Mouse (Mus musculus): ENCODE measurements around the gene Hoxa7.

- no peak for TF ChIP-seq CTCF (IDR thresholded peaks at IDR 0.05; ENCODE audit: low read depth, low read length)
- no peak for TF ChIP-seq POLR2A (IDR thresholded peaks at IDR 0.05; ENCODE audit: borderline replicate concordance, low read depth, low read length)
Observed at GRCm38 (mm10) chr6:52239625-52240388, 18.2 kb upstream of the Hoxa7 start.
